Mouse (Mus musculus) brain, embryonic 14.5 days (tissue): Measurements from ENCODE around the gene Slc5a3.

Experiments
- CTCF ChIP-seq: fragments of 200-500 bp; IDR thresholded peaks from 2 replicates; pipeline ENCODE4 v1.5.1; 2012; ENCODE audit warnings: inconsistent platforms, mild to moderate bottlenecking, moderate library complexity, borderline replicate concordance; ENCODE audit not compliant: insufficient read depth, insufficient read length; ENCODE audit errors: extremely low read depth
- POLR2A ChIP-seq: fragments of 200-500 bp; IDR thresholded peaks from 2 replicates; pipeline ENCODE4 v1.6.1; 2012; ENCODE audit warnings: mild to moderate bottlenecking, inconsistent platforms, borderline replicate concordance; ENCODE audit not compliant: poor library complexity, insufficient read depth, insufficient read length, severe bottlenecking; ENCODE audit errors: extremely low read depth

- TF ChIP-seq CTCF = no peak
- TF ChIP-seq POLR2A = no peak
Measured at GRCm38 (mm10) chr16:92100111-92100510, 42.0 kb downstream of the Slc5a3 start.
